Mouse (Mus musculus): ENCODE results near the gene Gab1.
A peak's percentile ranks its signal among the peaks of the same experiment; 100 is the strongest.

Gab1 gene

GRCm38 (mm10) chr8:80842514-80842913 is 37.8 kb downstream of the Gab1 start:
- DNase-seq: no peak

GRCm38 (mm10) chr8:80840090-80840489 is 40.2 kb downstream of the Gab1 start:
- DNase-seq: no peak

- no peak for DNase-seq
Measured at GRCm38 (mm10) chr8:80838199-80838598, 42.1 kb downstream of the Gab1 start.

- DNase-seq: no peak
Measured at GRCm38 (mm10) chr8:80835401-80835800, 44.9 kb downstream of the Gab1 start.

- DNase-seq: no peak
Measured at GRCm38 (mm10) chr8:80834443-80834842, 45.9 kb downstream of the Gab1 start.

- no peak for DNase-seq
Measured at GRCm38 (mm10) chr8:80832534-80832933, 47.8 kb downstream of the Gab1 start.

GRCm38 (mm10) chr8:80831876-80832524 is 48.3 kb downstream of the Gab1 start:
- no peak for DNase-seq

- DNase-seq: no peak
Measured at GRCm38 (mm10) chr8:80830724-80831566, 49.4 kb downstream of the Gab1 start.

GRCm38 (mm10) chr8:80830141-80830540 is 50.2 kb downstream of the Gab1 start:
- DNase-seq: no peak

GRCm38 (mm10) chr8:80826996-80827395 is 53.3 kb downstream of the Gab1 start:
- DNase-seq: peak; percentile 33

GRCm38 (mm10) chr8:80825136-80825535 is 55.2 kb downstream of the Gab1 start:
- DNase-seq: no peak

- DNase-seq: no peak
Measured at GRCm38 (mm10) chr8:80824426-80824825, 55.9 kb downstream of the Gab1 start.

GRCm38 (mm10) chr8:80823250-80823649 is 57.1 kb downstream of the Gab1 start:
- no peak for DNase-seq

GRCm38 (mm10) chr8:80821367-80822225 is 58.7 kb downstream of the Gab1 start:
- no peak for DNase-seq

- no peak for DNase-seq
Measured at GRCm38 (mm10) chr8:80818978-80819377, 61.3 kb downstream of the Gab1 start.

- DNase-seq: no peak
Measured at GRCm38 (mm10) chr8:80817065-80817464, 63.3 kb downstream of the Gab1 start.

GRCm38 (mm10) chr8:80815179-80815578 is 65.1 kb downstream of the Gab1 start:
- DNase-seq: no peak

- DNase-seq: no peak
Measured at GRCm38 (mm10) chr8:80814087-80814791, 66.1 kb downstream of the Gab1 start.

GRCm38 (mm10) chr8:80813439-80813838 is 66.9 kb downstream of the Gab1 start:
- DNase-seq: no peak

- DNase-seq: no peak
Measured at GRCm38 (mm10) chr8:80811591-80811991, 68.7 kb downstream of the Gab1 start.

GRCm38 (mm10) chr8:80810916-80811315 is 69.4 kb downstream of the Gab1 start:
- DNase-seq: no peak

GRCm38 (mm10) chr8:80810442-80810841 is 69.9 kb downstream of the Gab1 start:
- no peak for DNase-seq
